Mouse (Mus musculus) liver, adult (tissue): ENCODE data around the gene Pfkl.

Experiments used
- GATA4 ChIP-seq: IDR thresholded peaks from 2 replicates; pipeline ENCODE4 v1.6.1; 2014; ENCODE audit warnings: mild to moderate bottlenecking, low read length; ENCODE audit not compliant: insufficient replicate concordance

Gene Pfkl

DNA sequence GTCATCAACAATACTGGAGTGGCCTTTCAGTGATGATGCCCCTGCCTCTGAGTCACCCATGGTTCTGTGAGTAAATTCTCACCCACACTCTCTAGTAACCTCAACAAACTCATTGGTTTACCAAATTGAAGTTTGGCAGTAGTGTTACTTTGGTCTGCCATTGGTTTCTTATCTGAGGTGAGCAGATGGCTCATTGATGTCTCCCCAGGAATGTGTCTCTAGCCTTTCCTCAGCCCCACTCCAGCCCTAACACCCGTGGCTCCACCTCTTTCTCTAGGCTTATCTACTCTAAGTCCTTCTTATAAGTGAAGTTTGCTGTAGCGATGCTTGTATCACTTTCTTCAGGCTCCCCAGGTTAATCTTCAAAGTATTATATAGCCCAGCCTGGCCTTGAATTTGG is 70.2 kb downstream of the Pfkl start:
- TF ChIP-seq GATA4: no peak
